Mouse (Mus musculus): ENCODE results near the gene Six5.
A peak's percentile ranks its signal among the peaks of the same experiment; 100 is the strongest.

The Six5 gene

DNA sequence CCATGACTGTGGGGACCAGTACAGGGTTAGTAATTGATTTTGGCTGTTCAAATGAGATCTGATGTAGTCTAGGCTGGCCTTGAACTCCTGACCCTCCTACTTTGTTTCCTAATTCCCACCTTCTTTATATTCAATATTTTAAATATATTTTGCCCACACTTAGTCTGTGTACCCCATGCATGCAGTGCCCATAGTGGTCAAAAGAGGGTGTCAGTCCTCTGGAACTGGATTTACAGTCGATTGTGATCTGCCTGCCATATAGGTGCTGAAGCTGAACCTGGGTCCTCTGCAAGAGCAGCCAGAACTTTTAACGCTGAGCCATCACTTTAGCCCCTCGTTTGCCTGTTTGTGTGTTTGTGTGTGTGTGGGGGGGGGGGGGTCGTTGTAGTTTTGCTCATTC is 36.3 kb downstream of the Six5 start:
- peaks cover 47% of the 10 kb centered on the region for H3K36me3 ChIP-seq (ENCODE audit: insufficient read depth, low read length)
- peak overlapping the region; percentile 66 for H3K4me3 ChIP-seq (replicated peaks; ENCODE audit: low read length)
- H3K4me1 ChIP-seq (replicated peaks; ENCODE audit: low read depth, low read length) = peaks cover 61% of the 10 kb centered on the region
- no peaks in the 10 kb centered on the region for H3K9me3 ChIP-seq (ENCODE audit: low read length)
- H3K27me3 ChIP-seq (ENCODE audit: insufficient read depth, low read length) = no peaks in the 10 kb centered on the region
- TF ChIP-seq NANOG (IDR thresholded peaks at IDR 0.05; ENCODE audit: borderline replicate concordance, low read length) (no peak), CTCF (conservative IDR thresholded peaks at IDR 0.05; ENCODE audit: low read length) (peak; percentile 47), POU5F1 (IDR thresholded peaks at IDR 0.05; ENCODE audit: borderline replicate concordance, low read length) (no peak)

DNA sequence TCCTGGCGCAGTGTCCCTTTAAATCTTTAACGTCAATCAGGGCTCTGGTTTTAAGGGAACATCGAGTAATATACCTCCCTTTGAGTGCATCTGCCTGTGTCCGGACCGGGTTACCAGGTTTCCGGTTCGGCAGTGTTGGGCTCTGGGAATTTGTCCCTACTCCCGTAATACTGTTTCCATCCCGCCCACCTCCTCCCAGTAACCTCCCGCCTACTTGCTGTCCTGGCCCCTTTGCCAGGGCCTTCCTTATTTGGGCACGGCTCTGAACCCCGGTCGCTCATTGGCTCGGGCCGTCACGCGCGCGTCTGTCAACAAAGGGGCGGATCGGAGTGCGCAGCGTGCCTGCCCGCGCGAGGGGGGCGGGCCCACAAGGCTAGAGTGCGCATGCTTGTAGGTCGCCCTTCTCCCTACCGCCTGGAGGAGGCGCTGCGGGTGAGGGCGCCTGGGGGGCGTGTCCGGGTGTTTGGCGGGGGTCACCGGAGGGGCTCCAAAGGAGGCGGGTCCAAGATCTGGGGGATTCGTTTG is 37.0 kb downstream of the Six5 start:
- TF ChIP-seq CTCF (conservative IDR thresholded peaks at IDR 0.05; ENCODE audit: low read length) = peak; percentile 38; the same call in 1 of the 2 replicates
- no peak for TF ChIP-seq POU5F1 (IDR thresholded peaks at IDR 0.05; ENCODE audit: borderline replicate concordance, low read length)
- Histone ChIP-seq H3K27me3 (ENCODE audit: insufficient read depth, low read length) (no peaks in the 10 kb centered on the region), H3K36me3 (ENCODE audit: insufficient read depth, low read length) (peaks cover 48% of the 10 kb centered on the region), H3K9me3 (ENCODE audit: low read length) (no peaks in the 10 kb centered on the region), H3K4me3 (replicated peaks; ENCODE audit: low read length) (peak overlapping the region; percentile 72), H3K4me1 (replicated peaks; ENCODE audit: low read depth, low read length) (peaks cover 65% of the 10 kb centered on the region)

DNA sequence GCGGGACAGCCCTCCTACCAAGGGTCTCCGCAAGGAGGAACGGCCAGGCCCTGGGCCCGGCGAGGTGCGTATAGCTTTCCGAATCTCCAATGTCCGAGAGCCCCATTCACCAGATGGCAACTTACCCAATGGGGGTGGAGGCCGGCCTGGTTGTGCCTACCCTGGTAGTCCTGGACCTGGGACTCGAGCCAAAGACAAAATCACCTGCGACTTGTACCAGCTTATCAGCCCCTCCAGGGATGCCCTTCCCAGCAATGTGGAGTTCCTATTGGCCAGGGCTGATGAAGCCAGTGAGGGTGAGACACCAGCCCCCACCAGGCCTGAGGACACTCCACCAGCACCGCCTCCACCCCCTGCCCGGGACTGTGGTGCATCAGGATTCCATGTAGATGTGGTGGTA is 41.8 kb downstream of the Six5 start:
- Histone ChIP-seq H3K4me1 (replicated peaks; ENCODE audit: low read depth, low read length) (peaks cover 65% of the 10 kb centered on the region), H3K27me3 (ENCODE audit: insufficient read depth, low read length) (no peaks in the 10 kb centered on the region), H3K36me3 (ENCODE audit: insufficient read depth, low read length) (peaks cover 59% of the 10 kb centered on the region), H3K4me3 (replicated peaks; ENCODE audit: low read length) (peak overlapping the region; percentile 62), H3K9me3 (ENCODE audit: low read length) (no peaks in the 10 kb centered on the region)
- TF ChIP-seq POU5F1 (IDR thresholded peaks at IDR 0.05; ENCODE audit: borderline replicate concordance, low read length) (no peak), CTCF (conservative IDR thresholded peaks at IDR 0.05; ENCODE audit: low read length) (peak; percentile 35), NANOG (IDR thresholded peaks at IDR 0.05; ENCODE audit: borderline replicate concordance, low read length) (no peak)

DNA sequence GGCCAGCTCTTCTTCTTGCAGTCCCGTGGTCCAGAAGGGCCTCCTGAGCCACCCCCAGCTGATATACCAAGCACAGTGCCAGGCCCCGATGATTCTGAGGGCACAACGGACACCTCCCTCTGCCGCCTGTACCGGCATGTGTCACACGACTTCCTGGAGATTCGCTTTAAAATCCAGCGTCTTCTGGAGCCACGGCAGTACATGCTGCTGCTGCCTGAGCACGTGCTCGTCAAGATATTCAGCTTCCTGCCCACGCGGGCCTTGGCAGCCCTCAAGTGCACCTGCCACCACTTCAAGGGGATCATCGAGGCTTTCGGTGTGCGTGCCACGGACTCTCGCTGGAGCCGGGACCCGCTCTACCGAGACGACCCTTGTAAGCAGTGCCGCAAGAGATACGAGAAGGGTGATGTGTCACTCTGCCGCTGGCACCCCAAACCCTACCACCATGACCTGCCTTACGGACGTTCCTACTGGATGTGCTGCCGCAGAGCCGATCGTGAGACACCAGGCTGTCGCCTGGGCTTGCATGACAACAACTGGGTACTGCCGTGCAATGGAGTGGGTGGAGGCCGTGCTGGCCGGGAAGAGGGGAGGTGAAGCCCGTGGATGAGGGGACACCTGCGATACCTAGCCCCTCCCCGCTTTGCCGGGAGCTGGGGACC is 42.4 kb downstream of the Six5 start:
- Histone ChIP-seq H3K4me3 (replicated peaks; ENCODE audit: low read length) (peak overlapping the region; percentile 62), H3K4me1 (replicated peaks; ENCODE audit: low read depth, low read length) (peaks cover 65% of the 10 kb centered on the region), H3K36me3 (ENCODE audit: insufficient read depth, low read length) (peaks cover 59% of the 10 kb centered on the region), H3K27me3 (ENCODE audit: insufficient read depth, low read length) (no peaks in the 10 kb centered on the region), H3K9me3 (ENCODE audit: low read length) (no peaks in the 10 kb centered on the region)
- no peak for TF ChIP-seq NANOG (IDR thresholded peaks at IDR 0.05; ENCODE audit: borderline replicate concordance, low read length)
- no peak for TF ChIP-seq POU5F1 (IDR thresholded peaks at IDR 0.05; ENCODE audit: borderline replicate concordance, low read length)
- TF ChIP-seq CTCF (conservative IDR thresholded peaks at IDR 0.05; ENCODE audit: low read length) = no peak

DNA sequence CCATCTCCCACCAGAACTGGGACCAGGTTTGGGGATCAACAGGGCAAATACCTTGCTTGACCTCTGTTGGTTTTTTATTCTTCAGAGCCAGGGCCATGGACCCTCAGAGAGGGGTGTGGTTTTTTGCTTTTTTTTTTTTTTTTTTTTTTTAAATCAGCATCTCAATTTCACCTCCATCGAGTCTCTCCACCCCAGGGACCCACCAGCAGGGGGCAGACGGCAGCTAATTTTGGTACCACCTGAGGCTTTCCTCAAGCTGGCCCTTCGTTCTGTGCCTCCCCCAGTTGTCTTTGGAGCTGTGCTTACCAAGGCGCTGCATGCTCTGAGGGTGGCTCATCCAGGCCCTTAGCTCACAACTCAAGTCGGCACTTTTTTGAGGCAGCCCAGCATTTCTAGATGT is 43.0 kb downstream of the Six5 start:
- no peaks in the 10 kb centered on the region for H3K9me3 ChIP-seq (ENCODE audit: low read length)
- H3K4me3 ChIP-seq (replicated peaks; ENCODE audit: low read length) = peak overlapping the region; percentile 62; the same call in 1 of the 2 replicates
- no peak for TF ChIP-seq NANOG (IDR thresholded peaks at IDR 0.05; ENCODE audit: borderline replicate concordance, low read length)
- TF ChIP-seq CTCF (conservative IDR thresholded peaks at IDR 0.05; ENCODE audit: low read length) = peak; percentile 42; the same call in 1 of the 2 replicates
- H3K36me3 ChIP-seq (ENCODE audit: insufficient read depth, low read length) = peaks cover 62% of the 10 kb centered on the region
- no peaks in the 10 kb centered on the region for H3K27me3 ChIP-seq (ENCODE audit: insufficient read depth, low read length)
- peaks cover 60% of the 10 kb centered on the region for H3K4me1 ChIP-seq (replicated peaks; ENCODE audit: low read depth, low read length)

DNA sequence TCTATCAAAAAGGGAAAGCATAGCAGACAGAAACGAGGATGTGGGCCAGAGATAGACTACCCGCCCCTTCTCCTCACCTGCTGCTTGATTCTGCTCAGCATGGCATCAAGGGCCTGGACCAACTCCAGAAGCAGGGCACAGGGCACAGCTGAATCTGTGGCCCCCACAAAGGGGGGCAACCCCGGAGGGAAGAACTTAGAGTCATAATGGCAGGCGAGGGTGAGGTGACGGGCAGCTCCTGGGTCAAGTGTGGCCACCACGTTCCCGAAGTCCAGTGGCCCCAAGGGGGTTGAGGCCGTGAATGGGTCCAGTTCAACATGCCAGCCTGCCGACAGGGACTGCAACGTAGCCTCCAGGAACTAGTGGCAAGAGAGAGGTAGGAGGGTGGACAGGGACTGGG is 52.4 kb downstream of the Six5 start:
- TF ChIP-seq CTCF (conservative IDR thresholded peaks at IDR 0.05; ENCODE audit: low read length) (no peak), POU5F1 (IDR thresholded peaks at IDR 0.05; ENCODE audit: borderline replicate concordance, low read length) (no peak), NANOG (IDR thresholded peaks at IDR 0.05; ENCODE audit: borderline replicate concordance, low read length) (no peak)
- Histone ChIP-seq H3K4me3 (replicated peaks; ENCODE audit: low read length) (no peak overlapping the region), H3K36me3 (ENCODE audit: insufficient read depth, low read length) (peaks cover 45% of the 10 kb centered on the region), H3K27me3 (ENCODE audit: insufficient read depth, low read length) (no peaks in the 10 kb centered on the region), H3K9me3 (ENCODE audit: low read length) (no peaks in the 10 kb centered on the region), H3K4me1 (replicated peaks; ENCODE audit: low read depth, low read length) (peaks cover 36% of the 10 kb centered on the region)

DNA sequence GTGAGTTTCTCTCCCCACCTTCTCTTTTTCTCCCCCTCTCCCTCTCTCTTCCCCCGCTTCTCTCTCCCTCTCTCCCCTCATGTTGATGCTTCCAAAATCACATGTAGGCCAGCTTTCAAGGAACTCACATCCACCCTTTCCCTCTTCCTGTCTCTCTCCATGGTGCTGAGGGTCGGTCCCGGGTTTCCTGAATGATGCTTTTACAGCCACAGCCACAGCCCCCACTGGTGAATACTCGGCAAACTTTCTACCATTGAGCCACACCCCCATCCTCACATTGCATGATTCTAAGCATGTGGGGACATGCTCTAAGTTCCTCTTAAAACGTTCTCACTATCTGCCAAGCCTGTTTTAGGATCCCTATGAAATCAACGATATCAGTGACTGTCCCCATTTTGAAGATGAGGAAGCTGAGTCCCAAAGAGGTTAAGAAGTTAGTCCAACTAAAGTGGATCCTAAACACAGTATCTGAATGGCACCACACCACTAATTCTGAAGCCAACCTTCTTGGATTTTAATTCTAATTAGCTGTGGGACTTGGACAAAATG is 53.2 kb downstream of the Six5 start:
- Histone ChIP-seq H3K36me3 (ENCODE audit: insufficient read depth, low read length) (peaks cover 49% of the 10 kb centered on the region), H3K4me1 (replicated peaks; ENCODE audit: low read depth, low read length) (peaks cover 40% of the 10 kb centered on the region), H3K4me3 (replicated peaks; ENCODE audit: low read length) (peak overlapping the region; percentile 99; the same call in 1 of the 2 replicates), H3K27me3 (ENCODE audit: insufficient read depth, low read length) (no peaks in the 10 kb centered on the region), H3K9me3 (ENCODE audit: low read length) (no peaks in the 10 kb centered on the region)
- TF ChIP-seq CTCF (conservative IDR thresholded peaks at IDR 0.05; ENCODE audit: low read length) (no peak), NANOG (IDR thresholded peaks at IDR 0.05; ENCODE audit: borderline replicate concordance, low read length) (no peak), POU5F1 (IDR thresholded peaks at IDR 0.05; ENCODE audit: borderline replicate concordance, low read length) (no peak)

Data from E14TG2a.4 (cell line).